Mouse (Mus musculus) MEL (cell line): ENCODE results near the gene Aldoc.

Experiments
- CTCF ChIP-seq, 3 experiments: IDR thresholded peaks in 2 of 3; conservative IDR thresholded peaks in 1 of 3; 2 replicates each; pipeline ENCODE4 v1.5.1; 2011 to 2012; ENCODE audit warnings: low read length in 3 of 3, low read depth in 2 of 3, mild to moderate bottlenecking in 2 of 3, improper control_type of control experiment in 1 of 3, inconsistent platforms in 1 of 3, mixed read lengths in 1 of 3, moderate library complexity in 1 of 3; ENCODE audit not compliant: control insufficient read depth in 1 of 3, insufficient read depth in 1 of 3, poor library complexity in 1 of 3, severe bottlenecking in 1 of 3
- GATA1 ChIP-seq: IDR thresholded peaks from 2 replicates; pipeline ENCODE4 v1.6.1; 2011; ENCODE audit warnings: low read depth, low read length, improper control_type of control experiment
- POLR2A ChIP-seq, 2 experiments: IDR thresholded peaks; 2 replicates each; pipeline ENCODE4 v1.6.1; 2011 to 2012; ENCODE audit warnings: low read length in 2 of 2, mild to moderate bottlenecking in 2 of 2, control low read depth in 1 of 2, improper control_type of control experiment in 1 of 2, low read depth in 1 of 2, moderate library complexity in 1 of 2; ENCODE audit not compliant: control insufficient read depth in 1 of 2, insufficient read depth in 1 of 2, poor library complexity in 1 of 2
- RAD21 ChIP-seq: IDR thresholded peaks from 2 replicates; pipeline ENCODE4 v1.6.1; 2011; ENCODE audit warnings: mild to moderate bottlenecking, low read depth, low read length, improper control_type of control experiment

- TF ChIP-seq POLR2A (IDR thresholded peaks at IDR 0.05; ENCODE audit: control insufficient read depth in 1 of 2, insufficient read depth in 1 of 2, low read depth in 1 of 2, low read length in 2 of 2, poor library complexity in 1 of 2), result no peak
- no peak for TF ChIP-seq CTCF (IDR thresholded peaks at IDR 0.05 in 2 of 3, conservative IDR thresholded peaks at IDR 0.05 in 1 of 3; ENCODE audit: control insufficient read depth in 1 of 3, insufficient read depth in 1 of 3, low read depth in 2 of 3, low read length in 3 of 3, poor library complexity in 1 of 3, severe bottlenecking in 1 of 3)
- no peak for TF ChIP-seq GATA1
- no peak for TF ChIP-seq RAD21
Measured at GRCm38 (mm10) chr11:78360789-78361131, 38.0 kb downstream of the Aldoc start.
